Mouse (Mus musculus) thymus, adult 18-20 months (tissue): ENCODE results near the gene Exoc7.
"Not testable (repeated sequence)": the region's sequence is repeated elsewhere in the genome, so short reads cannot be mapped to it uniquely, and the experiment has no call there.

ENCODE experiments used
- DNase-seq, 2 experiments: peaks; one replicate each; pipeline ENCODE4 v3.0.0; 2022; ENCODE audit warnings: mixed read lengths in 2 of 2

Gene Exoc7

GRCm38 (mm10) chr11:116277184-116277583, 29.8 kb downstream of the Exoc7 start:
- DNase-seq: not testable (repeated sequence)

GRCm38 (mm10) chr11:116274045-116274666, 32.9 kb downstream of the Exoc7 start, which contains the start of gene Srp68:
TSS of gene Srp68 (minus strand) at chr11:116274217.
- DNase-seq: peak; percentile 84 to 88

GRCm38 (mm10) chr11:116273469-116274044, 33.5 kb downstream of the Exoc7 start:
- no peak for DNase-seq

GRCm38 (mm10) chr11:116272589-116273468, 34.2 kb downstream of the Exoc7 start:
- no peak for DNase-seq

- DNase-seq: no peak
Observed at GRCm38 (mm10) chr11:116269560-116269959, 37.5 kb downstream of the Exoc7 start.

GRCm38 (mm10) chr11:116268313-116268712, 38.7 kb downstream of the Exoc7 start:
- DNase-seq: no peak

- DNase-seq: no peak
Observed at GRCm38 (mm10) chr11:116267637-116268036, 39.4 kb downstream of the Exoc7 start.

GRCm38 (mm10) chr11:116265850-116266249, 41.2 kb downstream of the Exoc7 start:
- no peak for DNase-seq

- peak in 1 of 2 experiments; percentile 20 for DNase-seq
Observed at GRCm38 (mm10) chr11:116265352-116265751, 41.7 kb downstream of the Exoc7 start.

- DNase-seq: no peak
Observed at GRCm38 (mm10) chr11:116260259-116260658, 46.8 kb downstream of the Exoc7 start.

GRCm38 (mm10) chr11:116259461-116259860, 47.6 kb downstream of the Exoc7 start:
- DNase-seq: peak in 1 of 2 experiments; percentile 27

GRCm38 (mm10) chr11:116255982-116256675, 50.9 kb downstream of the Exoc7 start:
- DNase-seq: no peak

GRCm38 (mm10) chr11:116255090-116255981, 51.7 kb downstream of the Exoc7 start:
- DNase-seq: no peak

- peak in 1 of 2 experiments; percentile 31 for DNase-seq
Observed at GRCm38 (mm10) chr11:116254627-116255026, 52.4 kb downstream of the Exoc7 start.

GRCm38 (mm10) chr11:116253076-116253600, 53.9 kb downstream of the Exoc7 start:
- DNase-seq: peak in 1 of 2 experiments; percentile 57

GRCm38 (mm10) chr11:116250898-116251297, 56.1 kb downstream of the Exoc7 start:
- no peak for DNase-seq

- DNase-seq: no peak
Observed at GRCm38 (mm10) chr11:116247502-116248222, 59.4 kb downstream of the Exoc7 start.

GRCm38 (mm10) chr11:116245616-116246015, 61.4 kb downstream of the Exoc7 start:
- no peak for DNase-seq

GRCm38 (mm10) chr11:116244580-116244979, 62.5 kb downstream of the Exoc7 start:
- DNase-seq: no peak

- no peak for DNase-seq
Observed at GRCm38 (mm10) chr11:116241744-116242235, 65.2 kb downstream of the Exoc7 start.

- no peak for DNase-seq
Observed at GRCm38 (mm10) chr11:116239797-116240196, 67.2 kb downstream of the Exoc7 start.
